Mouse (Mus musculus): ENCODE measurements around the gene Sycp3.

GRCm38 (mm10) chr10:88459502-88459992, at the start of gene Sycp3:
- no peak for TF ChIP-seq CTCF (IDR thresholded peaks at IDR 0.05; ENCODE audit: low read depth)
- TF ChIP-seq EP300 (IDR thresholded peaks at IDR 0.05; ENCODE audit: low read depth), result no peak
